Mouse (Mus musculus) stomach, postnatal 0 days (tissue): ENCODE data around the gene Raver1.

Source experiments
- CTCF ChIP-seq: IDR thresholded peaks from 2 replicates; pipeline ENCODE4 v1.5.1; 2016; ENCODE audit warnings: antibody characterized with exemption, low read depth, mild to moderate bottlenecking, moderate library complexity
- EP300 ChIP-seq: optimal IDR thresholded peaks from 2 replicates; pipeline ENCODE3; 2016; ENCODE audit warnings: antibody characterized with exemption

DNA sequence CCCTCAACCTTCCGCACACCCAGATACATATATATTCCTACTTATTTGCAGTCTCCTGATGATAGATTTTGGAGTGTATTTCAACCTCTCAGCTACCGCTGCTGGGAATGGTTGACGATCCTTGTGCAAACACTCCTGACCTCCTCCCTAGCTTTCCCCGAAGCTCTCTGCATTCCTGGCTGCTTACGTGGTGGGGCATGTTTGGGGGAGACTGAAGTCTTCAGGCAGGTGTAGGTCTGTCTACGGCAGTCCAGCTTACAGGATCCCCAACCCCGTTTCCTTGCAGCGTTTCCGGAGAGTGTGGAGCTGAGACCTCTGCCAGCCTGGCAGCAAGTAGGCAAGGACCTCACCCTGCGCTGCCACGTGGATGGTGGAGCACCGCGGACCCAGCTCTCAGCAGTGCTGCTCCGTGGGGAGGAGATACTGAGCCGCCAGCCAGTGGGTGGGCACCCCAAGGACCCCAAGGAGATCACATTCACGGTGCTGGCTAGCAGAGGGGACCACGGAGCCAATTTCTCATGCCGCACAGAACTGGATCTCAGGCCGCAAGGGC lies 66.5 kb downstream of the Raver1 start:
- TF ChIP-seq EP300: no peak
- TF ChIP-seq CTCF: no peak
